Mouse (Mus musculus): ENCODE data around the gene Zfp467. TPM values are rescaled to one million over a fixed set of nuclear protein-coding genes. Genes with fewer than 3 reads are reported as not detected.

The Zfp467 gene
- polyA plus RNA-seq (2015; fragmentation: Nextera tagmentation; extraction: Ambion mirVana) = 28.5 and 29.5 TPM in 2 replicates

GRCm38 (mm10) chr6:48445181-48446101 lies at the start of gene Zfp467:
Gene Zfp467 (minus strand): TSS chr6:48445825.
- ATAC-seq (ENCODE audit: insufficient number of reproducible peaks, low FRiP score, low TSS enrichment, low read depth) = peak; percentile 41
- Histone ChIP-seq H3K36me3 (peaks cover 18% of the 10 kb centered on the region), H3K27me3 (no peaks in the 10 kb centered on the region), H3K4me1 (peaks cover 21% of the 10 kb centered on the region), H3K9ac (peak within 1 kb of the TSS; percentile 85), H3K4me3 (replicated peaks) (peak within 1 kb of the TSS; percentile 85), H3K9me3 (replicated peaks) (no peaks in the 10 kb centered on the region), H3K4me2 (replicated peaks) (peak within 1 kb of the TSS; percentile 81), H3K27ac (replicated peaks) (peak within 1 kb of the TSS; percentile 97)
- under 1% methylated on average over 65 of the region's 65 CpGs for WGBS

GRCm38 (mm10) chr6:48493136-48493730 lies 47.6 kb upstream of the Zfp467 start:
- H3K9ac ChIP-seq = no peak overlapping the region
- H3K27me3 ChIP-seq = no peaks in the 10 kb centered on the region
- H3K9me3 ChIP-seq (replicated peaks) = no peaks in the 10 kb centered on the region

GRCm38 (mm10) chr6:48491361-48491760 lies 45.7 kb upstream of the Zfp467 start:
- H3K27me3 ChIP-seq = no peaks in the 10 kb centered on the region

More at GRCm38 (mm10) chr6:48493136-48493730, 47.6 kb upstream of the Zfp467 start:
- H3K4me1 ChIP-seq = peaks cover 7% of the 10 kb centered on the region
- no peaks in the 10 kb centered on the region for H3K36me3 ChIP-seq
- H3K27ac ChIP-seq (replicated peaks) = no peak overlapping the region
- H3K4me3 ChIP-seq (replicated peaks) = no peak overlapping the region
- H3K4me2 ChIP-seq (replicated peaks) = no peak overlapping the region
- 25% methylated on average over 8 of the region's 8 CpGs for WGBS
- ATAC-seq (ENCODE audit: insufficient number of reproducible peaks, low FRiP score, low TSS enrichment, low read depth) = no peak

GRCm38 (mm10) chr6:48489741-48490140 lies 44.1 kb upstream of the Zfp467 start:
- Histone ChIP-seq H3K4me2 (replicated peaks) (no peak overlapping the region), H3K27ac (replicated peaks) (no peak overlapping the region), H3K9me3 (replicated peaks) (no peaks in the 10 kb centered on the region), H3K36me3 (no peaks in the 10 kb centered on the region), H3K4me1 (peaks cover 15% of the 10 kb centered on the region), H3K27me3 (no peaks in the 10 kb centered on the region), H3K9ac (no peak overlapping the region), H3K4me3 (replicated peaks) (no peak overlapping the region)
- 96% methylated on average over 3 of the region's 3 CpGs for WGBS
- ATAC-seq (ENCODE audit: insufficient number of reproducible peaks, low FRiP score, low TSS enrichment, low read depth) = no peak

More at GRCm38 (mm10) chr6:48491361-48491760, 45.7 kb upstream of the Zfp467 start:
- no peak for ATAC-seq (ENCODE audit: insufficient number of reproducible peaks, low FRiP score, low TSS enrichment, low read depth)
- Histone ChIP-seq H3K36me3 (no peaks in the 10 kb centered on the region), H3K9ac (no peak overlapping the region), H3K4me3 (replicated peaks) (no peak overlapping the region), H3K4me2 (replicated peaks) (no peak overlapping the region), H3K4me1 (peaks cover 15% of the 10 kb centered on the region), H3K9me3 (replicated peaks) (no peaks in the 10 kb centered on the region), H3K27ac (replicated peaks) (no peak overlapping the region)
- 64% methylated on average over 9 of the region's 9 CpGs for WGBS

GRCm38 (mm10) chr6:48487747-48488725 lies 42.4 kb upstream of the Zfp467 start:
- WGBS = 8% methylated on average over 16 of the region's 25 CpGs
- ATAC-seq (ENCODE audit: insufficient number of reproducible peaks, low FRiP score, low TSS enrichment, low read depth) = peak; percentile 65
- H3K27me3 ChIP-seq = no peaks in the 10 kb centered on the region
- H3K4me3 ChIP-seq (replicated peaks) = peak overlapping the region; percentile 37
- peaks cover 22% of the 10 kb centered on the region for H3K4me1 ChIP-seq
- peak overlapping the region; percentile 23; the same call in 1 of the 2 replicates for H3K9ac ChIP-seq
- H3K36me3 ChIP-seq = no peaks in the 10 kb centered on the region
- H3K9me3 ChIP-seq (replicated peaks) = no peaks in the 10 kb centered on the region
- peak overlapping the region; percentile 69 for H3K27ac ChIP-seq (replicated peaks)
- peak overlapping the region; percentile 62 for H3K4me2 ChIP-seq (replicated peaks)

GRCm38 (mm10) chr6:48482501-48482900 lies 36.9 kb upstream of the Zfp467 start:
- 56% methylated on average over 5 of the region's 5 CpGs for WGBS
- no peaks in the 10 kb centered on the region for H3K9me3 ChIP-seq (replicated peaks)
- no peaks in the 10 kb centered on the region for H3K27me3 ChIP-seq
- no peaks in the 10 kb centered on the region for H3K36me3 ChIP-seq
- peaks cover 28% of the 10 kb centered on the region for H3K4me1 ChIP-seq
- H3K4me2 ChIP-seq (replicated peaks) = no peak overlapping the region
- H3K27ac ChIP-seq (replicated peaks) = peak overlapping the region; percentile 55; the same call in 1 of the 2 replicates
- H3K9ac ChIP-seq = no peak overlapping the region
- H3K4me3 ChIP-seq (replicated peaks) = no peak overlapping the region
- ATAC-seq (ENCODE audit: insufficient number of reproducible peaks, low FRiP score, low TSS enrichment, low read depth) = 0 out of 2 replicates have a peak, but pooled peaks have one; percentile 55

GRCm38 (mm10) chr6:48478446-48478845 lies 32.8 kb upstream of the Zfp467 start:
- no peak overlapping the region for H3K27ac ChIP-seq (replicated peaks)
- H3K9me3 ChIP-seq (replicated peaks) = no peaks in the 10 kb centered on the region
- 84% methylated on average over 4 of the region's 4 CpGs for WGBS
- ATAC-seq (ENCODE audit: insufficient number of reproducible peaks, low FRiP score, low TSS enrichment, low read depth) = no peak
- H3K4me1 ChIP-seq = peaks cover 24% of the 10 kb centered on the region
- H3K36me3 ChIP-seq = no peaks in the 10 kb centered on the region
- H3K27me3 ChIP-seq = no peaks in the 10 kb centered on the region
- H3K4me2 ChIP-seq (replicated peaks) = no peak overlapping the region
- no peak overlapping the region for H3K4me3 ChIP-seq (replicated peaks)
- no peak overlapping the region for H3K9ac ChIP-seq

GRCm38 (mm10) chr6:48470739-48471138 lies 25.1 kb upstream of the Zfp467 start:
- Histone ChIP-seq H3K9ac (no peak overlapping the region), H3K4me1 (no peaks in the 10 kb centered on the region), H3K27me3 (no peaks in the 10 kb centered on the region), H3K4me3 (replicated peaks) (no peak overlapping the region), H3K4me2 (replicated peaks) (no peak overlapping the region), H3K9me3 (replicated peaks) (no peaks in the 10 kb centered on the region), H3K27ac (replicated peaks) (no peak overlapping the region), H3K36me3 (no peaks in the 10 kb centered on the region)
- 82% methylated on average over 2 of the region's 2 CpGs for WGBS
- ATAC-seq (ENCODE audit: insufficient number of reproducible peaks, low FRiP score, low TSS enrichment, low read depth) = no peak

GRCm38 (mm10) chr6:48467490-48467889 lies 21.9 kb upstream of the Zfp467 start:
- H3K36me3 ChIP-seq = no peaks in the 10 kb centered on the region
- 81% methylated on average over 7 of the region's 7 CpGs for WGBS
- H3K9me3 ChIP-seq (replicated peaks) = no peaks in the 10 kb centered on the region
- no peak overlapping the region for H3K4me2 ChIP-seq (replicated peaks)
- no peak overlapping the region for H3K4me3 ChIP-seq (replicated peaks)
- no peaks in the 10 kb centered on the region for H3K4me1 ChIP-seq
- no peak overlapping the region for H3K9ac ChIP-seq
- no peak overlapping the region for H3K27ac ChIP-seq (replicated peaks)
- ATAC-seq (ENCODE audit: insufficient number of reproducible peaks, low FRiP score, low TSS enrichment, low read depth) = no peak
- no peaks in the 10 kb centered on the region for H3K27me3 ChIP-seq

GRCm38 (mm10) chr6:48466715-48467114 lies 21.1 kb upstream of the Zfp467 start:
- Histone ChIP-seq H3K9ac (no peak overlapping the region), H3K9me3 (replicated peaks) (no peaks in the 10 kb centered on the region), H3K27ac (replicated peaks) (no peak overlapping the region), H3K36me3 (no peaks in the 10 kb centered on the region), H3K4me1 (no peaks in the 10 kb centered on the region), H3K4me3 (replicated peaks) (no peak overlapping the region), H3K4me2 (replicated peaks) (no peak overlapping the region), H3K27me3 (no peaks in the 10 kb centered on the region)
- 31% methylated on average over 6 of the region's 6 CpGs for WGBS
- ATAC-seq (ENCODE audit: insufficient number of reproducible peaks, low FRiP score, low TSS enrichment, low read depth) = no peak

All from embryonic facial prominence, embryonic 15.5 days (tissue).